Mouse (Mus musculus) naive thymus-derived CD4-positive, alpha-beta T cell, adult 5 months (primary cell): ENCODE results near the gene Ppfia2. TPM values are rescaled to one million over a fixed set of nuclear protein-coding genes. Genes with fewer than 3 reads are reported as not detected.

Experiments
- polyA plus RNA-seq: library from polyadenylated mRNA; unstranded; fragments of 100-300 nt; shearing (Covaris generic); gene quantifications from one replicate; pipeline ENCODE4 v1.2.1, GENCODE M21; 2017

Ppfia2 gene
- 0.12 TPM for polyA plus RNA-seq

GRCm38 (mm10) chr10:106469855-106470532 is at the start of gene Ppfia2:
TSS of gene Ppfia2 (plus strand) at chr10:106470339.

